Comparison of ENCODE assay signal across 10 mouse cellular contexts in genomic region chr2:155099421-155099820, GRCm38 (mm10). TPM values are rescaled to one million over a fixed set of nuclear protein-coding genes. Genes with fewer than 3 reads are reported as not detected.
DNase-seq lines count a peak whose midpoint lies in the region; ATAC-seq and TF ChIP-seq lines count a peak whose summit lies in the region.
"Had no signal": no experiment of that assay in that cellular context is flagged by ENCODE, and none has a peak within 500 bp of the region (broad histone marks: within the 10 kb centered on the region; RNA-seq: fewer than 3 reads in every experiment).

No protein-coding gene starts in this region.

- peaks cover 3% of the 10 kb centered on the region for H3K4me1 ChIP-seq in cerebellum, adult 2 months (ENCODE audit: control insufficient read depth, insufficient read depth, low read length)
- H3K4me1 ChIP-seq in neural tube, embryonic 15.5 days, result no peaks in the 10 kb centered on the region
- H3K4me1 ChIP-seq: hindbrain, embryonic 13.5 days; limb, embryonic 12.5 days had no signal

- peak overlapping the region; percentile 31; the same call in 1 of the 2 replicates for H3K27ac ChIP-seq in cerebellum, adult 2 months (ENCODE audit: insufficient read depth, low read length)
- peak overlapping the region; percentile 77 for H3K27ac ChIP-seq in layer of hippocampus, adult 2 months
- no peak overlapping the region for H3K27ac ChIP-seq in neural tube, embryonic 15.5 days (replicated peaks)
- H3K27ac ChIP-seq: hindbrain, embryonic 13.5 days; limb, embryonic 12.5 days had no signal

- no peak for TF ChIP-seq POLR2A in cerebellum, adult 2 months (IDR thresholded peaks at IDR 0.05; ENCODE audit: borderline replicate concordance, insufficient read depth, low read length)

- WGBS in cerebellum, adult 2 months, result 70% methylated on average over 7 of the region's 7 CpGs
- 45% methylated on average over 7 of the region's 7 CpGs for WGBS in neural tube, embryonic 15.5 days

- peak in 1 of 2 experiments; percentile 29 for DNase-seq in cerebellum, adult 2 months
- DNase-seq in cerebellum, postnatal 36 days, result no peak
- peak in 1 of 2 experiments; percentile 39 for DNase-seq in layer of hippocampus, adult 2 months (ENCODE audit: low spot score in 2 of 2)
- DNase-seq in layer of hippocampus, adult 9-10 months (ENCODE audit: low spot score), result no peak
- DNase-seq in ZHBTc4 (ENCODE audit: low read depth, low spot score), result peak; percentile 44
- DNase-seq in kidney, adult 8-10 months, result peak; percentile 77 to 81
- no peak for DNase-seq in frontal cortex, postnatal 36 days (ENCODE audit: low spot score in 2 of 2)

- H3K9ac ChIP-seq in neural tube, embryonic 15.5 days (replicated peaks), result no peak overlapping the region
- H3K9ac ChIP-seq: hindbrain, embryonic 13.5 days; limb, embryonic 12.5 days had no signal

- H3K4me2 ChIP-seq in neural tube, embryonic 15.5 days, result no peak overlapping the region
- H3K4me2 ChIP-seq: hindbrain, embryonic 13.5 days; limb, embryonic 12.5 days had no signal

- no peaks in the 10 kb centered on the region for H3K36me3 ChIP-seq in neural tube, embryonic 15.5 days
- H3K36me3 ChIP-seq: hindbrain, embryonic 13.5 days; limb, embryonic 12.5 days had no signal

- no peak for ATAC-seq in neural tube, embryonic 15.5 days (ENCODE audit: low FRiP score)

- H3K4me3 ChIP-seq in cerebellum, adult 2 months (replicated peaks; ENCODE audit: insufficient read depth, low read depth, low read length), result no peak overlapping the region
- no peak overlapping the region for H3K4me3 ChIP-seq in layer of hippocampus, adult 2 months
- no peak overlapping the region for H3K4me3 ChIP-seq in neural tube, embryonic 15.5 days (replicated peaks)
- H3K4me3 ChIP-seq: hindbrain, embryonic 13.5 days; limb, embryonic 12.5 days had no signal

- H3K27me3 ChIP-seq in cerebellum, adult 2 months (ENCODE audit: control insufficient read depth, insufficient read depth, low read length), result no peaks in the 10 kb centered on the region
- no peaks in the 10 kb centered on the region for H3K27me3 ChIP-seq in neural tube, embryonic 15.5 days (replicated peaks)
- H3K27me3 ChIP-seq: hindbrain, embryonic 13.5 days; limb, embryonic 12.5 days had no signal

- no peaks in the 10 kb centered on the region for H3K9me3 ChIP-seq in neural tube, embryonic 15.5 days (replicated peaks)
- H3K9me3 ChIP-seq: hindbrain, embryonic 13.5 days; limb, embryonic 12.5 days had no signal

- no peak for TF ChIP-seq CTCF in cerebellum, adult 2 months (IDR thresholded peaks at IDR 0.05; ENCODE audit: borderline replicate concordance, insufficient read depth, low read depth, low read length)
- no peak for TF ChIP-seq CTCF in layer of hippocampus, adult 2 months (conservative IDR thresholded peaks at IDR 0.05)

RNA-seq across cellular contexts. Expression of gene Ahcy, which starts 25.1 kb away (rescaled TPM):
- polyA plus RNA-seq in cerebellum, adult 2 months (2012; rRNA removed), result 40.4 and 41.1 TPM in 2 replicates
- 10 to 100 TPM; 14.6 to 16.2 TPM for total RNA-seq in layer of hippocampus, adult 2 months (2021)
- 30.9 and 44.6 TPM in 2 replicates for polyA plus RNA-seq in neural tube, embryonic 15.5 days (2015; fragmentation: Nextera tagmentation; extraction: Ambion mirVana)

RNA-seq across cellular contexts. Expression of gene Itch, which starts 33.9 kb away (rescaled TPM):
- 28.9 and 30.6 TPM in 2 replicates for polyA plus RNA-seq in cerebellum, adult 2 months (2012; rRNA removed)
- 10 to 100 TPM; 58.7 to 60.1 TPM for total RNA-seq in layer of hippocampus, adult 2 months (2021)
- polyA plus RNA-seq in neural tube, embryonic 15.5 days (2015; fragmentation: Nextera tagmentation; extraction: Ambion mirVana), result 41.2 and 44.4 TPM in 2 replicates

Comparison
In these comparisons a context has a peak if more than half of its experiments do, and no peak if none do; other contexts are left out.
1. DNase-seq: peak in ZHBTc4 (single experiment) and kidney, adult 8-10 months (2 of 2); none in cerebellum, postnatal 36 days (0 of 2), layer of hippocampus, adult 9-10 months (single experiment) and frontal cortex, postnatal 36 days (0 of 2).